9 mouse cellular contexts compared by ENCODE assay signal in the genomic region with DNA sequence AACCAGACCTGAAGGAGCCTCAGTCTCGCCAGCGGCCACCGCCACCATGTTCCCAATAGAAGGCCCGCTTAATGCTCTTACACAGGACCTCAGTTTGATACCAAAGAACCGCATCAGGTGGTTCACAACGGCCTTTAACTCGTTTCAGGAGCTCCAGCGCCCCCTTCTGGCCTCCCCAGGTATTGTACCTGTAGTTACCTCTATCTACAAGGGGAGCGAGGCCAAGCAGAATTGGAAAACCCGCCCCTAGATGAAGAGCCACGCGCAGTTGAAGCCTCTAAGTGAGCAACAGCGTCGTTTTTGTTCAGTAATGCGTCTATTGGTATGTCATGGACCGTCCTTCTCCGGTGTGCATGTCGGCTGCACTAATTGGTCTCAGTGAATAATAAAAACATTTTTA. TPM values are rescaled to one million over a fixed set of nuclear protein-coding genes. Genes with fewer than 3 reads are reported as not detected.
A peak's percentile ranks its signal among the peaks of the same experiment; 100 is the strongest.
DNase-seq lines count a peak whose midpoint lies in the region; ATAC-seq and TF ChIP-seq lines count a peak whose summit lies in the region.
"Had no signal": no experiment of that assay in that cellular context is flagged by ENCODE, and none has a peak within 500 bp of the region (broad histone marks: within the 10 kb centered on the region; RNA-seq: fewer than 3 reads in every experiment).

No protein-coding gene starts in this region.

- no peak overlapping the region for H3K27ac ChIP-seq in forebrain, embryonic 11.5 days (ENCODE audit: low read depth, low read length)
- no peak overlapping the region for H3K27ac ChIP-seq in forebrain, embryonic 16.5 days (ENCODE audit: low read length)
- H3K27ac ChIP-seq in testis, adult 2 months (ENCODE audit: control insufficient read depth, insufficient read depth, low read depth, low read length): no peak overlapping the region
- H3K27ac ChIP-seq: macrophage had no signal

- 12% methylated on average over 18 of the region's 18 CpGs for WGBS in forebrain, embryonic 11.5 days
- WGBS in forebrain, embryonic 16.5 days: 11% methylated on average over 18 of the region's 18 CpGs

- no peak for ATAC-seq in forebrain, embryonic 11.5 days (replicated peaks; ENCODE audit: low FRiP score)
- no peak for ATAC-seq in forebrain, embryonic 16.5 days

- no peaks in the 10 kb centered on the region for H3K36me3 ChIP-seq in forebrain, embryonic 11.5 days (ENCODE audit: control insufficient read depth, insufficient read depth, low read length)
- no peaks in the 10 kb centered on the region for H3K36me3 ChIP-seq in forebrain, embryonic 16.5 days (ENCODE audit: control insufficient read depth, insufficient read depth)
- H3K36me3 ChIP-seq in testis, adult 2 months (ENCODE audit: control insufficient read depth, insufficient read depth, low read length): no peaks in the 10 kb centered on the region

- DNase-seq in forebrain, embryonic 11.5 days (ENCODE audit: low spot score): peak; percentile 87
- DNase-seq in MN1 (ENCODE audit: low spot score): peak; percentile 73
- peak; percentile 56 to 59 for DNase-seq in cerebellum, postnatal 36 days
- DNase-seq in gastrocnemius, postnatal 4 days (ENCODE audit: low spot score in 2 of 2): peak; percentile 59 to 75
- peak; percentile 87 to 88 for DNase-seq in kidney, postnatal 4 days
- peak; percentile 77 for DNase-seq in mesoderm, embryonic 11.5 days (ENCODE audit: low read depth, low spot score)

- no peak overlapping the region for H3K4me2 ChIP-seq in forebrain, embryonic 11.5 days (ENCODE audit: low read depth, low read length, severe bottlenecking)
- no peak overlapping the region for H3K4me2 ChIP-seq in forebrain, embryonic 16.5 days (ENCODE audit: low read length)

- no peaks in the 10 kb centered on the region for H3K9me3 ChIP-seq in forebrain, embryonic 11.5 days (ENCODE audit: control insufficient read depth, low read length)
- H3K9me3 ChIP-seq in forebrain, embryonic 16.5 days (ENCODE audit: control insufficient read depth, low read length): no peaks in the 10 kb centered on the region

- peak; percentile 82 for TF ChIP-seq CTCF in testis, adult 2 months (IDR thresholded peaks at IDR 0.05; ENCODE audit: control insufficient read depth, insufficient read depth, insufficient replicate concordance, low read depth, low read length)

- H3K9ac ChIP-seq in forebrain, embryonic 11.5 days (ENCODE audit: low read length): no peak overlapping the region
- H3K9ac ChIP-seq in forebrain, embryonic 16.5 days (replicated peaks; ENCODE audit: low read depth, low read length): no peak overlapping the region

- TF ChIP-seq POLR2A in testis, adult 2 months (IDR thresholded peaks at IDR 0.05; ENCODE audit: control insufficient read depth, low read depth, low read length): no peak

- no peaks in the 10 kb centered on the region for H3K27me3 ChIP-seq in forebrain, embryonic 11.5 days (ENCODE audit: control insufficient read depth, insufficient read depth, low read length)
- H3K27me3 ChIP-seq in forebrain, embryonic 16.5 days (replicated peaks; ENCODE audit: control insufficient read depth, insufficient read depth, low read length): no peaks in the 10 kb centered on the region
- no peaks in the 10 kb centered on the region for H3K27me3 ChIP-seq in testis, adult 2 months (ENCODE audit: control insufficient read depth, insufficient read depth, low read length)

- no peaks in the 10 kb centered on the region for H3K4me1 ChIP-seq in forebrain, embryonic 11.5 days (replicated peaks; ENCODE audit: control insufficient read depth, insufficient read depth, low read length)
- H3K4me1 ChIP-seq in forebrain, embryonic 16.5 days (replicated peaks; ENCODE audit: control insufficient read depth, insufficient read depth, low read length): no peaks in the 10 kb centered on the region
- peaks cover 8% of the 10 kb centered on the region for H3K4me1 ChIP-seq in testis, adult 2 months (ENCODE audit: control insufficient read depth, insufficient read depth, low read length)

- no peak overlapping the region for H3K4me3 ChIP-seq in forebrain, embryonic 11.5 days (ENCODE audit: low read depth, low read length)
- H3K4me3 ChIP-seq in forebrain, embryonic 16.5 days (replicated peaks; ENCODE audit: low read length): no peak overlapping the region
- no peak overlapping the region for H3K4me3 ChIP-seq in testis, adult 2 months (ENCODE audit: control insufficient read depth, low read depth, low read length)

RNA-seq across cellular contexts. Expression of gene Olfr279, which starts 12.3 kb away (rescaled TPM):
- polyA plus RNA-seq in forebrain, embryonic 11.5 days (2014; fragmentation: Nextera tagmentation; extraction: Ambion mirVana): not detected in 2 replicates
- polyA plus RNA-seq in forebrain, embryonic 16.5 days (2015; fragmentation: Nextera tagmentation; extraction: Ambion mirVana): not detected in 2 replicates
- not detected for total RNA-seq in gastrocnemius, postnatal 4 days (2021)
- polyA plus RNA-seq in testis, adult 2 months (2012; rRNA removed): 0.48 and 1.1 TPM in 2 replicates
- polyA plus RNA-seq: macrophage had no signal

RNA-seq across cellular contexts. Expression of gene Lalba, which starts 22.0 kb away (rescaled TPM):
- 0.25 TPM in 1 of 2 replicates, not detected in the other for polyA plus RNA-seq in forebrain, embryonic 11.5 days (2014; fragmentation: Nextera tagmentation; extraction: Ambion mirVana)
- not detected in 2 replicates for polyA plus RNA-seq in forebrain, embryonic 16.5 days (2015; fragmentation: Nextera tagmentation; extraction: Ambion mirVana)
- not detected for total RNA-seq in gastrocnemius, postnatal 4 days (2021)
- polyA plus RNA-seq in testis, adult 2 months (2012; rRNA removed): not detected in 2 replicates
- polyA plus RNA-seq: macrophage had no signal

RNA-seq across cellular contexts. Expression of gene Kansl2, which starts 29.6 kb away (rescaled TPM):
- polyA plus RNA-seq in forebrain, embryonic 11.5 days (2014; fragmentation: Nextera tagmentation; extraction: Ambion mirVana): 138 and 152 TPM in 2 replicates
- polyA plus RNA-seq in forebrain, embryonic 16.5 days (2015; fragmentation: Nextera tagmentation; extraction: Ambion mirVana): 130 and 141 TPM in 2 replicates
- 10 to 100 TPM; 75.4 to 83.9 TPM for total RNA-seq in gastrocnemius, postnatal 4 days (2021)
- polyA plus RNA-seq in testis, adult 2 months (2012; rRNA removed): 19.8 and 20.1 TPM in 2 replicates

RNA-seq across cellular contexts. Expression of gene OR5BS1P, which starts 34.8 kb away (rescaled TPM):
- polyA plus RNA-seq in forebrain, embryonic 11.5 days (2014; fragmentation: Nextera tagmentation; extraction: Ambion mirVana): not detected in 2 replicates
- not detected in 2 replicates for polyA plus RNA-seq in forebrain, embryonic 16.5 days (2015; fragmentation: Nextera tagmentation; extraction: Ambion mirVana)
- not detected for total RNA-seq in gastrocnemius, postnatal 4 days (2021)
- polyA plus RNA-seq in testis, adult 2 months (2012; rRNA removed): not detected in 2 replicates
- polyA plus RNA-seq: macrophage had no signal

RNA-seq across cellular contexts. Expression of gene Olfr281, which starts 52.1 kb away (rescaled TPM):
- polyA plus RNA-seq in forebrain, embryonic 11.5 days (2014; fragmentation: Nextera tagmentation; extraction: Ambion mirVana): not detected in 2 replicates
- not detected in 2 replicates for polyA plus RNA-seq in forebrain, embryonic 16.5 days (2015; fragmentation: Nextera tagmentation; extraction: Ambion mirVana)
- total RNA-seq in gastrocnemius, postnatal 4 days (2021): not detected
- not detected in 2 replicates for polyA plus RNA-seq in testis, adult 2 months (2012; rRNA removed)
- polyA plus RNA-seq: macrophage had no signal
